Mouse (Mus musculus) myocyte (in vitro differentiated cells): ENCODE measurements around the gene Mctp2. TPM values are rescaled to one million over a fixed set of nuclear protein-coding genes. Genes with fewer than 3 reads are reported as not detected.

ENCODE experiments used
- H3K27me3 ChIP-seq: one replicate; pipeline ENCODE4 v1.6.1; 2011; ENCODE audit not compliant: control insufficient read depth, insufficient read depth, insufficient read length
- H3K36me3 ChIP-seq: one replicate; pipeline ENCODE4 v1.6.1; 2011; ENCODE audit not compliant: control insufficient read depth, insufficient read depth
- H3K4me2 ChIP-seq: one replicate; pipeline ENCODE4 v1.6.1; 2011; ENCODE audit warnings: low read depth, control low read depth
- H3K4me3 ChIP-seq: one replicate; pipeline ENCODE4 v1.5.1; 2011; ENCODE audit warnings: mild to moderate bottlenecking, control low read depth, moderate library complexity
- H3K79me2 ChIP-seq: one replicate; pipeline ENCODE4 v1.6.1; 2011; ENCODE audit not compliant: control insufficient read depth, insufficient read depth
- H3ac ChIP-seq: one replicate; pipeline ENCODE4 v1.6.1; 2011; ENCODE audit not compliant: control insufficient read depth, insufficient read length
- CEBPB ChIP-seq: IDR thresholded peaks from 2 replicates; pipeline ENCODE4 v1.6.1; 2011; ENCODE audit warnings: mild to moderate bottlenecking, moderate library complexity; ENCODE audit not compliant: poor library complexity, insufficient read depth, severe bottlenecking
- E2F4 ChIP-seq: IDR thresholded peaks from one replicate; pipeline ENCODE4 v1.6.1; 2011; ENCODE audit warnings: mild to moderate bottlenecking, control low read depth, moderate library complexity; ENCODE audit not compliant: insufficient read depth
- MAX ChIP-seq: IDR thresholded peaks from one replicate; pipeline ENCODE4 v1.6.1; 2011; ENCODE audit warnings: low read depth, mild to moderate bottlenecking, control low read depth
- MYOD1 ChIP-seq, 3 experiments: IDR thresholded peaks; one replicate each; pipeline ENCODE4 v1.6.1; 2011; ENCODE audit warnings: control low read depth in 2 of 3, low read depth in 2 of 3, mild to moderate bottlenecking in 2 of 3, moderate library complexity in 1 of 3; ENCODE audit not compliant: insufficient read length in 2 of 3, control insufficient read depth in 1 of 3
- MYOG ChIP-seq, 3 experiments: IDR thresholded peaks; one replicate each; pipeline ENCODE4 v1.6.1; 2011; ENCODE audit warnings: control low read depth in 2 of 3, low read depth in 2 of 3, mild to moderate bottlenecking in 2 of 3; ENCODE audit not compliant: insufficient read length in 2 of 3, control insufficient read depth in 1 of 3, insufficient read depth in 1 of 3
- POLR2A ChIP-seq: IDR thresholded peaks from one replicate; pipeline ENCODE4 v1.6.1; 2011; ENCODE audit warnings: low read depth, mild to moderate bottlenecking, control low read depth, moderate library complexity; ENCODE audit not compliant: insufficient read length
- POLR2AphosphoS2 ChIP-seq: IDR thresholded peaks from one replicate; pipeline ENCODE4 v1.6.1; 2011; ENCODE audit warnings: low read depth, control low read depth; ENCODE audit not compliant: insufficient read length
- REST ChIP-seq: IDR thresholded peaks from one replicate; pipeline ENCODE4 v1.6.1; 2011; ENCODE audit warnings: mild to moderate bottlenecking, control low read depth, moderate library complexity; ENCODE audit not compliant: insufficient read depth, insufficient read length
- SRF ChIP-seq: IDR thresholded peaks from one replicate; pipeline ENCODE4 v1.6.1; 2011; ENCODE audit warnings: low read depth; ENCODE audit not compliant: control insufficient read depth, insufficient read length
- TCF12 ChIP-seq: IDR thresholded peaks from one replicate; pipeline ENCODE4 v1.6.1; 2011; ENCODE audit warnings: mild to moderate bottlenecking, control low read depth; ENCODE audit not compliant: poor library complexity, insufficient read depth, severe bottlenecking
- TCF3 ChIP-seq: IDR thresholded peaks from one replicate; pipeline ENCODE4 v1.6.1; 2011; ENCODE audit warnings: low read depth, control low read depth; ENCODE audit not compliant: insufficient read length
- USF1 ChIP-seq: IDR thresholded peaks from one replicate; pipeline ENCODE4 v1.6.1; 2011; ENCODE audit warnings: low read depth, mild to moderate bottlenecking, control low read depth, moderate library complexity
- polyA plus RNA-seq: library from polyadenylated mRNA; unstranded; fragments of >200 nt; fragmentation: generic; extraction: Trizol; gene quantifications from one replicate; pipeline ENCODE4 v1.2.1, GENCODE M21; 2012; ENCODE audit warnings: missing spikeins

The Mctp2 gene
- polyA plus RNA-seq, 1 experiment = 0.18 TPM

DNA sequence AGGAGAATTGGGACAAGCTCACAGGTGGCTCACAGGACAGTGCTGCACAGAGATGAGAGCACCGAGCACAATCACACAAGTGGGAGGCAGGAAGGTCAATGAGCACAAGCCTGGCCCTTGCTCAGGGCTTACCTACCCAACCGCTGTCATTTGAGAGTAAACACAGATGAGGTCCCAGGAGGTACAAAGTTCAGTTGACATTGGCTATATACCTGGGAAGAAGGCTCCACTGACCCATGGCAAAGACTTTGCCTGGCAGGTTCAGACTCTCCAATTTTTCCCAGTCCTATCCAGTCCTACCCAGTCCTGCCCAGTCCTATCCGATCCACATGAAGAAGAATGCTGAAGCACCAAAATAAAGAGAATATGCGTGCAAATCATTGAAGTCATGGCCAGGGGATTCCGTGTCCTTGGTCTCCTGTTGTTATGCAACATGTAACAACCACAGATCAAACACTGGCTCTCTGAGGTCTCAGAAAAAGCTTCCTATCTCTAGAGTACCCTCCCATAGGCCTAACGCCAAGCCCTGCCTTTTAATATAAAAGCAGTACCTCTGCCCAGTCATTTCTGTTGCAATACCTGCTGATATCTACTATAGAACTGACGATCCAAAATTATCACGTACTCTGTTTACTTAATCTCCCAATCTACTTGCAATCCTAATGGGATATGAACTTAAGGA is 14.0 kb downstream of the Mctp2 start:
- H3K27me3 ChIP-seq = no peaks in the 10 kb centered on the region
- H3K36me3 ChIP-seq = no peaks in the 10 kb centered on the region
- no peak for TF ChIP-seq CEBPB
- no peak for TF ChIP-seq POLR2AphosphoS2
- no peak for TF ChIP-seq USF1
- no peaks in the 10 kb centered on the region for H3K79me2 ChIP-seq
- H3ac ChIP-seq = no peak overlapping the region
- no peak overlapping the region for H3K4me2 ChIP-seq
- no peak overlapping the region for H3K4me3 ChIP-seq

DNA sequence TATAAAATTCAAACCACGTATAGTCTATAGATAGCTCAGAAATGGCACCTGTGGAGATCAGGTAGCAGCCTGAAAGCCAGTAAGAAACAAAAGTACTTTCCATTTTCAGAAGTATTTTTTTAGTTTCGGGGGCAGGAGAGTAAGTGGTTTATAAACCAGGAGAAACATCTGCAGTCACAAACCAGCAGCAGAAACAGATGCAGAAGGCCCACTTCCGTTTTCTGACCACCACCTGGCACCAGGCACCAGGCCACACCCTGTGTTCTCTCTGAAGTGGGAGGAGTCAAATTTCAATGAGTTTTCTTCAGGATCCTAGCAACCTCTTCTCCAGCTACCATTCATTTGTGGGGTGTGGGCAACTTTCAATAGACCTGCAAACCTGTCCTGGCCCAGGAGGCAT is 25.7 kb downstream of the Mctp2 start:
- TF ChIP-seq SRF (no peak), POLR2AphosphoS2 (no peak), TCF3 (no peak), MYOG (IDR thresholded peaks at IDR 0.05; ENCODE audit: control insufficient read depth in 1 of 3, insufficient read depth in 1 of 3, insufficient read length in 2 of 3, low read depth in 2 of 3) (no peak), E2F4 (no peak), POLR2A (no peak), REST (no peak), MYOD1 (IDR thresholded peaks at IDR 0.05; ENCODE audit: control insufficient read depth in 1 of 3, insufficient read length in 2 of 3, low read depth in 2 of 3) (no peak), TCF12 (no peak), MAX (no peak), USF1 (no peak), CEBPB (no peak)
- Histone ChIP-seq H3ac (no peak overlapping the region), H3K4me2 (no peak overlapping the region), H3K4me3 (no peak overlapping the region), H3K36me3 (no peaks in the 10 kb centered on the region), H3K79me2 (no peaks in the 10 kb centered on the region), H3K27me3 (no peaks in the 10 kb centered on the region)

DNA sequence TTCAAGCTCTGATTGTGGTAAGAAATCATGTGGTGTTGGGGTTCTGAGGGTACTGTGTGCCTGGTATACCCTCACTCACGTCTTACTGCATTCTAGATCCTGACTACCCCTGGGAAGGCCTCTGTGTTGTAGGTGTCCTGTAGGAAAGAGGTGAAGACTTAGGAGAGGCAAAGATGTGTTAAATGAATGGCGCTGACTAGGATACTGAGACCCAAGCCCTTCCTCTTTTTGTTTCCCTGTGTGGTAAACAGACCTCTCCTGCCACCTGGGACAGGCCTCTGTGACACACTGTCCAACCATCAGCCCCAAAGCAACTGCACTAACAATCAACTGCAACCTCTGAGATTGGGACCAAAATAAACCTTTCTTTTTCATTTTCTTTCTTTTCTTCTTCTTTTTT is 28.0 kb downstream of the Mctp2 start:
- no peak overlapping the region for H3K4me2 ChIP-seq
- H3K36me3 ChIP-seq = no peaks in the 10 kb centered on the region
- no peak overlapping the region for H3K4me3 ChIP-seq
- TF ChIP-seq CEBPB (no peak), TCF12 (no peak), REST (no peak), MAX (no peak), MYOG (IDR thresholded peaks at IDR 0.05; ENCODE audit: control insufficient read depth in 1 of 3, insufficient read depth in 1 of 3, insufficient read length in 2 of 3, low read depth in 2 of 3) (no peak), MYOD1 (IDR thresholded peaks at IDR 0.05; ENCODE audit: control insufficient read depth in 1 of 3, insufficient read length in 2 of 3, low read depth in 2 of 3) (no peak), E2F4 (no peak), POLR2AphosphoS2 (no peak), POLR2A (no peak), SRF (no peak), USF1 (no peak), TCF3 (no peak)
- H3K79me2 ChIP-seq = no peaks in the 10 kb centered on the region
- no peaks in the 10 kb centered on the region for H3K27me3 ChIP-seq
- no peak overlapping the region for H3ac ChIP-seq

DNA sequence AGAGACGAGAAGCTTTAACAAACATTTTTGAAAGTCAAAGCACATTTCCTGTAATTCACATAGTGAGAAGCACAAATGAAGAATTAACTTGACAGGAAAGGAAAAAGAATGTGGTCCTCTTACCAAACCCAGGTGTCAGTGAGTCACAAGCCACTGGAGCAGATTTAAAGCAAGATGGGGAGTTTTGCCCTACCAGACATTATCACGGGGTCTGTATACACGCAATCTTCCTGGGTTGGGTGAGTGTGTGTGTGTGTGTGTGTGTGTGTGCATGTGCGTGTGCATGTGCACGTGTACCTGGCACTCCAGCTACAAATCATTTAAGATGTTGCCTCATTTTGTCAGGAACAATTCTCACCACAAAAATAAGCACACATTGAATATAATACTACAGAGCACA is 30.9 kb downstream of the Mctp2 start:
- H3K4me2 ChIP-seq = no peak overlapping the region
- no peaks in the 10 kb centered on the region for H3K79me2 ChIP-seq
- H3K36me3 ChIP-seq = no peaks in the 10 kb centered on the region
- TF ChIP-seq REST (no peak), USF1 (no peak), MAX (no peak)
- H3K27me3 ChIP-seq = no peaks in the 10 kb centered on the region
- H3K4me3 ChIP-seq = no peak overlapping the region
- H3ac ChIP-seq = no peak overlapping the region

DNA sequence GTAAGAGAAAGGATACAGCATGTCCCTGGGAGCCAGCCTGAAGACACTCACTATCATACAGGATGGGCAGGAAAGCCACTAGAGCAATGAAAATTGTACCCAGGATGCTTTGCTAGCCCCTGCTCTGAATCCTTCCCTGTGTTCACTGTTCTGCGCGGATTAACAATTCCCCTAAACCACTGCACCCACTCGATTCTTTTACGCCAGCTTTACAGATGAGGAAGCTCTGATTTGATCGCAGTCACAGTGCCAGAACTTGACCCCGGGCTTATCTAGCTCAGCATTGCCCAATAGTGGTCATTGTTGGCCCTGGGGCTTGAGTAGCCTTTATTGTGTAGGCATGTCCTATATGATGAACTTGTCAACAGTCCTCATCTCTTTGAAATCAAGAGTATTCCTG is 34.9 kb downstream of the Mctp2 start:
- no peaks in the 10 kb centered on the region for H3K79me2 ChIP-seq
- no peak overlapping the region for H3ac ChIP-seq
- H3K4me2 ChIP-seq = no peak overlapping the region
- H3K4me3 ChIP-seq = no peak overlapping the region
- H3K36me3 ChIP-seq = no peaks in the 10 kb centered on the region
- TF ChIP-seq POLR2A (no peak), USF1 (no peak), SRF (no peak), MAX (no peak), MYOG (IDR thresholded peaks at IDR 0.05; ENCODE audit: control insufficient read depth in 1 of 3, insufficient read depth in 1 of 3, insufficient read length in 2 of 3, low read depth in 2 of 3) (no peak), POLR2AphosphoS2 (no peak), TCF3 (no peak), E2F4 (no peak), MYOD1 (IDR thresholded peaks at IDR 0.05; ENCODE audit: control insufficient read depth in 1 of 3, insufficient read length in 2 of 3, low read depth in 2 of 3) (no peak), CEBPB (no peak), TCF12 (no peak), REST (no peak)
- H3K27me3 ChIP-seq = no peaks in the 10 kb centered on the region
